Mouse (Mus musculus): ENCODE measurements around the gene Diexf. TPM values are rescaled to one million over a fixed set of nuclear protein-coding genes. Genes with fewer than 3 reads are reported as not detected.

Diexf gene
- 10.4 TPM for polyA plus RNA-seq (2014; fragmentation: Illumina TruSeq; extraction: RNeasy Lipid Tissue Mini Kit (QIAGEN cat#74804); ENCODE audit: low read depth, low replicate concordance)

DNA sequence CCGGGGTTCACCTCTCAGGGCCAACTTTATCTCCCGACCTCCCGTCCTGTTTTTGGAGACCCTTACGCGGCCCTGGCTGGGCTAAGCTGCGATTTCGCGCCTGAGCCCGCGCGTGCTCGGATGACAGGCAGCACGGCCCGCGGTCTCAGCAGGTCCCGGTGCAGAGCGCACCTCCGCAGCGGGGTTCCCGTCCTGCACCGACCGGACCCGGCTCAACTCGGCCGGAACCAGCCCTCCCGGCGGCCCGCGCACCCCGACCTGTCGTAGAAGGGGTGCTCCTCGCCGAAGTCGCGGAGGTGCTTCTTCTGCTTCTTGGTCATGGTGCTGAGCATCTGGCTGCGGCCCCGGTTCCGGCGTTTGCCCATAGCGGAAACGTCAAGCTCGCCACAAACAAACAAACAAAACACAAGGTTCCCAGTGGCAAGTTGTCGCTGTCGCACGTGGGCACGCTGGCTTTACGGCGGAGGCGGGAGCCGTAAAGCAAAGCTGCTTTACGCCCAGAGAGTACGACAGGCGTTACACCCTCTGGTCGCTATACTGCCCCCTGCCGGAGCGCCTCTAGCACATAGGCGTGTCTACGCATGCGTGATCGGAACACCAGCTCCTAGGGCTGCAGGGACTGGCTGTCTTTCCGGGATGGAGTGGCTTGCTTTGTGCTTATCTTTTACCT, at the start of gene Diexf:
Diexf (minus strand) TSS at position 487 of the 670 bp plus-strand sequence.

DNA sequence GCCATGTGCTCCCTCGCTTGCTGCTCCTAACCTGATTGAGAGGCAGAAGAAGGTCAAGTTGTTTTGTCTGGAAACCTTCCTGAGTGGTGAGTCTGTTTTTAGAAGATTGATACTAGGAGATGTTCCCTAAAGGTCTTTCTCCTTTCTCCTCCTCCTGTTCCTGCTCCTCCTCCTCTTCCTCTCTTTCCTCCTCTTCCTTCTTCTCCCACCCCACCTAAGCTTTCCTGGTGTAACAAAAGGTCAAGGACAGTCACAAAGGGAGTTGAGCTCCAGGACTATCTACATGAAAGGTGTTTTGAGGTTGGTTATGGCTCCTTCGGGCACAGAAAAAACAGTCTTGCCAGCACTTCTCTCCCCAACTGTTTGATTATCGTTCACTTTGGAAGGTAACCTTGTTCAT, 37.7 kb upstream of the Diexf start, which contains the start of gene A130010J15Rik:
A130010J15Rik (plus strand) TSS at position 301 of the 400 bp plus-strand sequence.

GRCm38 (mm10) chr1:193152872-193153271, 22.8 kb upstream of the Diexf start, which contains the start of gene Irf6:
Gene Irf6 (plus strand): TSS chr1:193153111.

Other genes starting within 250 kb of the Diexf start
- gene Syt14, start 94.5 kb downstream of the Diexf start, polyA plus RNA-seq (2014; fragmentation: Illumina TruSeq; extraction: RNeasy Lipid Tissue Mini Kit (QIAGEN cat#74804); ENCODE audit: low read depth, low replicate concordance): not detected
- gene Irf6, start 22.8 kb upstream of the Diexf start, polyA plus RNA-seq (2014; fragmentation: Illumina TruSeq; extraction: RNeasy Lipid Tissue Mini Kit (QIAGEN cat#74804); ENCODE audit: low read depth, low replicate concordance): 1.3 TPM
- gene A130010J15Rik, start 37.8 kb upstream of the Diexf start, polyA plus RNA-seq (2014; fragmentation: Illumina TruSeq; extraction: RNeasy Lipid Tissue Mini Kit (QIAGEN cat#74804); ENCODE audit: low read depth, low replicate concordance): 6.0 TPM
- gene Traf3ip3, start 71.4 kb upstream of the Diexf start, polyA plus RNA-seq (2014; fragmentation: Illumina TruSeq; extraction: RNeasy Lipid Tissue Mini Kit (QIAGEN cat#74804); ENCODE audit: low read depth, low replicate concordance): 0.99 TPM
- gene Lamb3, start 77.4 kb upstream of the Diexf start, polyA plus RNA-seq (2014; fragmentation: Illumina TruSeq; extraction: RNeasy Lipid Tissue Mini Kit (QIAGEN cat#74804); ENCODE audit: low read depth, low replicate concordance): 11.4 TPM
- gene Hsd11b1, start 133.8 kb upstream of the Diexf start, polyA plus RNA-seq (2014; fragmentation: Illumina TruSeq; extraction: RNeasy Lipid Tissue Mini Kit (QIAGEN cat#74804); ENCODE audit: low read depth, low replicate concordance): 12.5 TPM
- 131 TPM for gene G0s2, start 142.9 kb upstream of the Diexf start, polyA plus RNA-seq (2014; fragmentation: Illumina TruSeq; extraction: RNeasy Lipid Tissue Mini Kit (QIAGEN cat#74804); ENCODE audit: low read depth, low replicate concordance)
- 1.2 TPM for gene Camk1g, start 240.0 kb upstream of the Diexf start, polyA plus RNA-seq (2014; fragmentation: Illumina TruSeq; extraction: RNeasy Lipid Tissue Mini Kit (QIAGEN cat#74804); ENCODE audit: low read depth, low replicate concordance)

All from heart, adult 10 weeks (tissue).